Mouse (Mus musculus) ES-E14 (cell line): Measurements from ENCODE around the gene Nt5c2.

Experiments
- CHD2 ChIP-seq: IDR thresholded peaks from 2 replicates; pipeline ENCODE4 v1.6.1; 2014; ENCODE audit warnings: mild to moderate bottlenecking, low read depth, low read length, inconsistent platforms
- MAFK ChIP-seq: IDR thresholded peaks from 2 replicates; pipeline ENCODE4 v1.6.1; 2014; ENCODE audit warnings: mild to moderate bottlenecking, low read depth, low read length, inconsistent platforms; ENCODE audit not compliant: insufficient read depth
- ZC3H11A ChIP-seq: IDR thresholded peaks from 2 replicates; pipeline ENCODE4 v1.6.1; 2012; ENCODE audit warnings: low read depth, mild to moderate bottlenecking, inconsistent platforms, low read length, borderline replicate concordance

- TF ChIP-seq MAFK (no peak), ZC3H11A (no peak), CHD2 (no peak)
Measured at GRCm38 (mm10) chr19:46903379-46903778, 111.6 kb downstream of the Nt5c2 start.
